Mouse (Mus musculus) lung, postnatal 14 days (tissue): ENCODE measurements around the gene Pcgf2.
"Not testable (repeated sequence)": the region's sequence is repeated elsewhere in the genome, so short reads cannot be mapped to it uniquely, and the experiment has no call there.

Source experiments
- DNase-seq: peaks from one replicate; pipeline ENCODE4 v3.0.0; 2021

The Pcgf2 gene

GRCm38 (mm10) chr11:97716021-97716420 is 15.7 kb upstream of the Pcgf2 start:
- no peak for DNase-seq

- peak; percentile 56 for DNase-seq
Measured at GRCm38 (mm10) chr11:97714784-97715760, 14.8 kb upstream of the Pcgf2 start.

GRCm38 (mm10) chr11:97714356-97714755 is 14.1 kb upstream of the Pcgf2 start:
- no peak for DNase-seq

GRCm38 (mm10) chr11:97713896-97714295 is 13.6 kb upstream of the Pcgf2 start:
- peak; percentile 32 for DNase-seq

GRCm38 (mm10) chr11:97712286-97712685 is 12.0 kb upstream of the Pcgf2 start:
- no peak for DNase-seq

GRCm38 (mm10) chr11:97711200-97711900 is 11.1 kb upstream of the Pcgf2 start:
- no peak for DNase-seq

- not testable (repeated sequence) for DNase-seq
Measured at GRCm38 (mm10) chr11:97710067-97710466, 9.8 kb upstream of the Pcgf2 start.

- DNase-seq: peak; percentile 100
Measured at GRCm38 (mm10) chr11:97703039-97703826, 2.9 kb upstream of the Pcgf2 start, which contains the start of gene Psmb3. TSS of gene Psmb3 (plus strand) at chr11:97703399.

- peak; percentile 94 for DNase-seq
Measured at GRCm38 (mm10) chr11:97702393-97702745, 2.1 kb upstream of the Pcgf2 start.

GRCm38 (mm10) chr11:97701581-97702392 is 1.5 kb upstream of the Pcgf2 start:
- no peak for DNase-seq

- peak; percentile 47 for DNase-seq
Measured at GRCm38 (mm10) chr11:97700746-97701580, 666 bp upstream of the Pcgf2 start.

- peak; percentile 94 for DNase-seq
Measured at GRCm38 (mm10) chr11:97699626-97700002, 683 bp downstream of the Pcgf2 start.

- DNase-seq: peak; percentile 84
Measured at GRCm38 (mm10) chr11:97698741-97699611, 1.3 kb downstream of the Pcgf2 start.

GRCm38 (mm10) chr11:97697891-97698529 is 2.3 kb downstream of the Pcgf2 start:
- DNase-seq: no peak

GRCm38 (mm10) chr11:97697199-97697890 is 3.0 kb downstream of the Pcgf2 start:
- no peak for DNase-seq

- DNase-seq: no peak
Measured at GRCm38 (mm10) chr11:97696669-97697068, 3.6 kb downstream of the Pcgf2 start.

- no peak for DNase-seq
Measured at GRCm38 (mm10) chr11:97695712-97696401, 4.4 kb downstream of the Pcgf2 start.
